Mouse (Mus musculus): ENCODE measurements around the gene Mmp14. TPM values are rescaled to one million over a fixed set of nuclear protein-coding genes. Genes with fewer than 3 reads are reported as not detected.

Mmp14 gene
- total RNA-seq, 2 experiments from 2014 or later, result 16.5 to 23.6 TPM

DNA sequence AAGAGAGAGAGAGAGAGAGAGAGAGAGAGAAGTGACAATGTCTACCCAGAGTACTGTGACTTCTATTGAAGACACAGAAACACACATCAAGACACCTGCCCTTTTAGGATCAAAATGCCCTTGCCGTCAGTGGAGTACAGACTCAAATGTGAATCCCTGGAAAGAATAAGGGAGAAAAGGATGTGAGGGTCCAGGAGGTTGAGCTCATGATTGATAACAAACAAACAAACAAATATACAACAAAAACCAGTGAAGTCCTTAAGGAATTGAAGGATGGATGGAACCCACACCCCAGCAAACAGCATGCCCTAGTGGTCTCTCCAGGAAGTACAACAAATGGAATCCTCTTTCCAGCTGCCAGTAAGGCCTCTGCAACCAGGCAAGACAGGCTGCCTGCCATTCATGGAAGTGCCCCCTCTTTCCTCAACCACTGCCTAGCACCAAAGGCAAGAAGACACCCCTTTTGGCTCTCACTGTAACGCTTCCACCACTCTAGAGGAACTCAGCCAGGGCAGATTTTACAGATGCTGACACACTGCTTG, 18.7 kb upstream of the Mmp14 start:
- DNase-seq (ENCODE audit: low spot score), result no peak
- intact Hi-C loops (cut with DNase I), result loop anchor here (1.0 to 5.0 kb wide), 3 partner anchors 35 to 184 kb away; no protein-coding TSS in a partner anchor

GRCm38 (mm10) chr14:54413877-54414700, 17.3 kb upstream of the Mmp14 start:
- intact Hi-C loops (cut with DNase I), result loop anchor here (2.0 to 5.0 kb wide), 2 partner anchors 33 to 185 kb away; no protein-coding TSS in a partner anchor
- DNase-seq (ENCODE audit: low spot score), result no peak

DNA sequence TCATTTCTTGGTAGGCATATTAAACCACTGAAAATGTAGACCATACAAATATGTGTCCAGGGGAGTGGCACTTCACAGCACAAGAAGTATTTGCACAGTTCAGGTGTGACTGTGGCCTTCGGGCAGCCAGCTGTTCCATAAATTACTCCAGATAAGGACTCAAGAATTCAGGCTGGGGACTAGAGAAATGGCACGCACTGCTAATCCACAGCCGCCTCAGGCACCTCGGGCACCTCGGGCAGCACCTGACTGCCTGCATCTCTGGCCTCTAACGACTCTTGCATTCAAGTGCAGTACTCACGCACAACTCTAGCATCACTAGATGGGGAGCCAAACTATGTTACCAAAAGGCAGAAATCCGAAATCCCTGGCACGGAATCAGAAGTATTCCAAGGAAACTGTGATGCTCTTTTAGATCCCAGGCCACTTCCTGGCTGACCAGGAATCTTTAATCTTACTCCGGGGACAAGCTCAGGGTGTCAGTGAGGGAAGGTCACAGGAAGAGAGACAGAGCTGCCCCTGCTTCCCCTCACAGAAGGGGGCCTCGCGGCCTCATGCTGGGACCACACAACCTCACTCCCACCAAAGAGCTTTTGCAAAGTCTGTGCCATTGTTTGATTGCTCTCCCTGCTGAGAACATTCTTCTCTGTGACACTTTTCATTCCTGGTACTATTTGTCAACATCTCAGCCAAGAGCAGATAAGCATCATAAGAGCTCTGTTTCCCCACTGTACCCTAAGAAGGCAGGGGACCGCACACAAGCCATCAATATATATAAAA, 16.0 kb upstream of the Mmp14 start:
- intact Hi-C loops (cut with DNase I), result no loop called here
- DNase-seq (ENCODE audit: low spot score), result no peak

DNA sequence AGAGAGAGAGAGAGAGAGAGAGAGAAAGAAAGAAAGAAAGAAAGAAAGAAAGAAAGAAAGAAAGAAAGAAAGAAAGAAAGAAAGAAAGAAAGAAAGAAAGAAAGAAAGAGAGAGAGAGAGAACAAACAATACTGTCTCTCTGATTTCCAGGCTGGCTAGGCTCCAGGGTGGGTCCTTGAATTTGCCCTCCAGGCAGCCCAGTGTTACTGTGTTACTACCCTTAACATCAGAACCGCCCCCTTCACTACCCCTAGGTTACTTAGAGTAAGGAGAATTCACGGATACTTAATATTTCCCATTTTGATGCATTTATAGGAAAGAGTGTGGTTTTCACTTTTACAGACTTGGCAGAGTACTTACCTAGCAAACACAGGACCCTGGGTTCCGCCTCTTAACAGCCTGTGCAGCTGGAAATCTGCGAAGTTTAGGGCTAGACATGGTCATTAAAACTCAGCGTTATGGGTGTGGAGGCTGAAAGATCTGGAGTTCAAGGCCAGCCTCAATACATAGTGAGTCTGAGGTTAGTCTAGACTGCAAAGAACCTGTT, 15.1 kb upstream of the Mmp14 start:
- DNase-seq (ENCODE audit: low spot score), result no peak
- intact Hi-C loops (cut with DNase I), result no loop called here

GRCm38 (mm10) chr14:54416830-54417229, 14.6 kb upstream of the Mmp14 start:
- DNase-seq (ENCODE audit: low spot score), result no peak
- intact Hi-C loops (cut with DNase I), result no loop called here

GRCm38 (mm10) chr14:54417623-54418081, 13.8 kb upstream of the Mmp14 start, which contains the start of gene Slc7a7:
Gene Slc7a7 (minus strand): TSS chr14:54417780.
- no peak for DNase-seq (ENCODE audit: low spot score)

GRCm38 (mm10) chr14:54421014-54421413, 10.4 kb upstream of the Mmp14 start:
- intact Hi-C loops (cut with DNase I), result no loop called here
- no peak for DNase-seq (ENCODE audit: low spot score)

More at GRCm38 (mm10) chr14:54417623-54418081, 13.8 kb upstream of the Mmp14 start, which contains the start of gene Slc7a7:
- intact Hi-C loops (cut with DNase I), result no loop called here

DNA sequence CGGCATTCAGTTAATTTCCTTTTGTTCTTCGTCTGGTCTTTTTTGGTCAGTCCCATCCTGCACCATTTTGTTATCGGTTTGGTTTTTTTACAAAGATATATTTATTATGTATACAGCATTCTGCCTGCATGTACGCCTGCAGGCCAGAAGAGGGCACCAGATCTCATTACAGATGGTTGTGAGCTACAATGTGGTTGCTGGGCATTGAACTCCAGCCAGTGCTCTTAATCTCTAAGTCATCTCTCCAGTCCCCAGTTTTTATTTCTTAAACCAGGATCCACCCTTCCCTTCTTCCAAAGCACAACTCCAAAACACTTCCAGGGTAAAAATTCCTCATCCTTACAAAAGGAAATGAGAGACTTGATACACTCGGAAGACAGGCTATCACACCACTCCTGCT, 8.0 kb upstream of the Mmp14 start:
- intact Hi-C loops (cut with DNase I), result loop anchor here (2.0 kb wide), 1 partner anchor 25 kb away; no protein-coding TSS in a partner anchor
- DNase-seq (ENCODE audit: low spot score), result no peak

- DNase-seq (ENCODE audit: low spot score), result no peak
- intact Hi-C loops (cut with DNase I), result no loop called here
Observed at GRCm38 (mm10) chr14:54424634-54425033, 6.8 kb upstream of the Mmp14 start.

DNA sequence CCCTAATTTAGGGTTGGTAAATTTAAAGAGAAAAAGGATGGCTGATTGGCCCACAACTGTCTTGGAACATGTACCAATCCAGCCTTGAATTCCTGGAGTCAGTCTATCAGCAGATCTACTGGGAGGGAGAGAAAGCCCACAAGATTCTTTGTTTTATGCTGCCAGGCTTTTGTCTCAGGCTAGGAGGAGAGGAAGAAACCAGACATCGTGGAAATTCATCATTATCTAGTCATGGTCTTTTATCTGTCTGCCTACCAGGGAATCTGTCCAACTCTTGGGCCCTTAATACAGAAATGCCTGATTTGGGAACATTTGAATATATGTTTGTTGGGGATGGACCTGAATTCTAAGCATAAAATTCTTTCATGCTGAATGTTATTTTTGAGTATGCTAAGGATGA, 5.9 kb upstream of the Mmp14 start:
- intact Hi-C loops (cut with DNase I), result no loop called here
- DNase-seq (ENCODE audit: low spot score), result no peak

DNA sequence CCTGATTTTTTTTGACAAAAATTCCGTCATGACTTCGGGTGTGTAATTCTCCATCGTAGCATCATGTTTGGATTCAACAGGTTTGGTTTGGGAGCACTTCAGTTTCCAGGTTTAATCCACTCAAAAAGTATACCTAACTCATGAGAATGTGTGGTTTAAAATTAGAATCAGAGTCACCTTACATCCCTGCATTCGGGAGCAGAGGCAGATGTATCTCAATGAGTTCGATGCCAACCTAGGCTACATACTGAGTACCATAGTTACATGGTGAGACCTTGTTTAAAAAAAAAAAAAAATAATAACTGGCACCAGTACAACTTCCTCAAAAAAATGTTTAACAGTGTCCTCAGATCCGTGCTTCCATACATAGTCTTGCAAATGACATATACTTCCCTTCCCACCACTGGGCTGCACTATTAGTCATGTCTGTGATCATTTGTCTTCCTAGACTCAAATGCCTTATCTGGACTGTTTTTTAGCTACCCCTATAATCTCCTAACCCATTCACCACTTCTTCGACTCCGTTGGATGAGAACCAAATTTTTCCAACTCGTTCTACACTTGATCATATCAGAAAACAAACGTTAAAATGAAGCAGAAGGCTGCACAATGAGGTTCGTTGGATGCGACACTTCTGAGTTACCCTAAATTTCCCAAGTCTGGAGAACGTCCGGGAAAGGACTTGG, 5.3 kb upstream of the Mmp14 start:
- intact Hi-C loops (cut with DNase I), result no loop called here
- DNase-seq (ENCODE audit: low spot score), result no peak

GRCm38 (mm10) chr14:54426689-54427398, 4.6 kb upstream of the Mmp14 start, which contains the start of gene Mrpl52:
Gene Mrpl52 (plus strand): TSS chr14:54426909.
- intact Hi-C loops (cut with DNase I), result no loop called here
- DNase-seq (ENCODE audit: low spot score), result peak; percentile 85

DNA sequence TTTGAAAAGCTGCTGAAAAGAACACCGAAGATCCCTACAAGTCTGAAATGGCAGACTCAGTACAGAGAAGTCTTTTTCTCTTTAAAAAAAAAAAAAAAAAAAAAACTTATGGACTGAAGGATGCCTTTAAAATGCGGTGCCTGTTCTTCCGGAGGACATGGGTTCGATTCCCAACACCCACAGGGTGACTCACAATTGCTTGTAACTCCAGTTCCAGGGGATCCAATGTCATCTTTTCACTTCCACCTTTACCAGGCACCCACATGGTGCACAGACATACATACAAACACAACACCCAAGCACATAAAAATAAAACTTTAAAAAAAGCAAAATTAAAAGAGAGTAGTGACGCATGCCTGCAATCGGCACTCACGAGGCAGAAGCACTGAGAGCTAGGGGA, 3.7 kb upstream of the Mmp14 start:
- no peak for DNase-seq (ENCODE audit: low spot score)
- intact Hi-C loops (cut with DNase I), result no loop called here

- intact Hi-C loops (cut with DNase I), result no loop called here
- DNase-seq (ENCODE audit: low spot score), result no peak
Observed at GRCm38 (mm10) chr14:54428421-54428820, 3.0 kb upstream of the Mmp14 start.

- intact Hi-C loops (cut with DNase I), result no loop called here
- no peak for DNase-seq (ENCODE audit: low spot score)
Observed at GRCm38 (mm10) chr14:54429332-54430093, 1.9 kb upstream of the Mmp14 start.

DNA sequence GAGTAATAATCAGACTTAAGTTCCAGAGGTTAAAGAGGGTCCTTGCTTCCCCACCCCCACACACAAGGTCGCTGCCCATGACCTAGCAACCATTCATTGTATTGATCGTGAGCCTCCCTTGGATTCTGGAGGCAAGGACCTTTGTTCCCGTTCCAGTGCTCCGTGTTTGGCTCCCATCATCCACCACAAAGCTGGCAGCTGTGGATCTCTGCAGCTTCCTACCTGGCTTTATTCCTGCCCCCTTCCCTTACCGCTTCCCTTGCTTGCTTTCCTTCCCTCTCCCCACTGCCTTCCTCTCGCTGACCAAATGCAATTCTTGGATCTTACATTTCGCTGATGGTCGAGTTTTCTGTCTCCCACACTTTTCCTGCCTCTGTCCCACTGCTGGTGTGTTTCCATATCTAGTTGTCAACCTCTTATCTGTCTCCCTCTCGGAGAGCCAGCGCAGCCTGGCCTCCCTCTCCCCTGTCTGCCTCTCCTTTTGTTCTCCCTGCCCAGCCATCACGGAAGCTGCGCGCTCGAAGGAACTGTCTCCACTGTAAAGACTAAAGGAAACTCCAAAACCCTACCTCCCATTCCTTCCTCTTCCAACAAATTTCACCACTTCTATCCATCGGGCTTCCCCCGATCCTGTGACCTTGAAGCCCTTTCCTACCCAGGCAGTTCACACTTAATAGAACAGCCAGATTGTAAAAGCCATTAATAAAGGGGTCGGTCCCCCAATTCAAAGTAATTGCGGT, 836 bp upstream of the Mmp14 start:
- intact Hi-C loops (cut with DNase I), result no loop called here
- no peak for DNase-seq (ENCODE audit: low spot score)

- intact Hi-C loops (cut with DNase I), result no loop called here
Observed at GRCm38 (mm10) chr14:54432078-54432836, 845 bp downstream of the Mmp14 start.

More at GRCm38 (mm10) chr14:54432078-54432836, 845 bp downstream of the Mmp14 start:
- DNase-seq (ENCODE audit: low spot score), result no peak

All from heart, postnatal 25 days (tissue).